Mouse (Mus musculus) small intestine, adult 2 months (tissue): ENCODE results near the gene Ext2. TPM values are rescaled to one million over a fixed set of nuclear protein-coding genes. Genes with fewer than 3 reads are reported as not detected.

Experiments used
- H3K27ac ChIP-seq: fragments of 200-500 bp; 2 replicates; pipeline ENCODE4 v1.5.1; 2012; ENCODE audit warnings: low read depth, low read length, control low read depth, inconsistent platforms; ENCODE audit not compliant: insufficient read depth
- H3K27me3 ChIP-seq: fragments of 200-500 bp; 2 replicates; pipeline ENCODE4 v1.6.1; 2012; ENCODE audit warnings: mild to moderate bottlenecking, moderate library complexity, low read length, inconsistent platforms; ENCODE audit not compliant: control insufficient read depth, insufficient read depth
- H3K36me3 ChIP-seq: fragments of 200-500 bp; 2 replicates; pipeline ENCODE4 v1.6.1; 2012; ENCODE audit warnings: mild to moderate bottlenecking, low read length, control low read depth, inconsistent platforms; ENCODE audit not compliant: control insufficient read depth, insufficient read depth
- H3K4me1 ChIP-seq: fragments of 200-500 bp; 2 replicates; pipeline ENCODE4 v1.6.1; 2012; ENCODE audit warnings: low read length, inconsistent platforms, mixed read lengths; ENCODE audit not compliant: control insufficient read depth, insufficient read depth, insufficient read length
- H3K4me3 ChIP-seq: fragments of 200-500 bp; 2 replicates; pipeline ENCODE4 v1.5.1; 2012; ENCODE audit warnings: low read depth, mild to moderate bottlenecking, control low read depth, inconsistent platforms, low read length, moderate library complexity
- CTCF ChIP-seq: fragments of 200-500 bp; IDR thresholded peaks from 2 replicates; pipeline ENCODE4 v1.5.1; 2012; ENCODE audit warnings: low read depth, mild to moderate bottlenecking, control low read depth, inconsistent platforms, low read length, moderate library complexity, mixed read lengths; ENCODE audit not compliant: insufficient replicate concordance, insufficient read length; ENCODE audit errors: extremely low read depth
- POLR2A ChIP-seq: fragments of 200-500 bp; IDR thresholded peaks from 2 replicates; pipeline ENCODE4 v1.6.1; 2012; ENCODE audit warnings: low read depth, mild to moderate bottlenecking, control low read depth, inconsistent platforms, low read length, moderate library complexity
- WGBS: fragments of 180-500 bp; shearing (Covaris S2); methylation state at CpG from one replicate; pipeline ENCODE4 v1.1.7; 2018; 5-methylcytosine and 5-hydroxymethylcytosine counted together
- polyA plus RNA-seq: library from polyadenylated mRNA; depleted of rRNA; stranded (reverse); fragments of >200 nt; gene quantifications from 2 replicates; pipeline ENCODE4 v1.2.3, GENCODE M21; 2012

Ext2 gene
- polyA plus RNA-seq, 1 experiment, result 28.6 TPM

DNA sequence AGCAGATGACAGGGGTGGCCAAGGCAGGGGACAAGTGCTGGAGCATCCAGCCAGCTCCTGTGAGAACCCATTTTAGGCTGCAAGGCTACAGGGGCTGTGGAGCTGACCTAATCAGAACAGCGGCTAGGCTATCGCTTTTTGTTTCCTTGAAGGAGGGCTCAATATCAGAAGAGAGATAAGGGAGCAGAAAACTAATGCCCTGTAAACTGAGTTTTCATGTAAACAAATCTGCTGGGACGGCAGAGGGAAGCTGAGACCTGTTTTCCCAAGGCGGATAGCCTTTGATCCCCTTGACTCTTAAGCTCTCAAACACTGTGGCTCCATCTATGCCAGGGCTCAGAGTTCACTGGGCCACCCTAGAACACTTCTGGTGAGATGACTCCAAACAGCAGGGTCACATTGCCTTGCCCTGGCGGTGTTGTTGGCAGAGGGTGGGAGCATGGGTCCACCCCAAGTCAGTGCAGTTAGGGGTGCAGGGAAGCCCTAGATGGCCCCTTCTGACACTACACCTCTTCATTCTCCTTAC is 83.3 kb downstream of the Ext2 start:
- Histone ChIP-seq H3K4me3 (no peak overlapping the region), H3K27me3 (no peaks in the 10 kb centered on the region), H3K4me1 (peaks cover 12% of the 10 kb centered on the region), H3K36me3 (peaks cover 5% of the 10 kb centered on the region; the same call in 1 of the 2 replicates), H3K27ac (peak overlapping the region; percentile 35)
- WGBS, result 21% methylated on average over 5 of the region's 5 CpGs
- TF ChIP-seq POLR2A (no peak), CTCF (no peak)

DNA sequence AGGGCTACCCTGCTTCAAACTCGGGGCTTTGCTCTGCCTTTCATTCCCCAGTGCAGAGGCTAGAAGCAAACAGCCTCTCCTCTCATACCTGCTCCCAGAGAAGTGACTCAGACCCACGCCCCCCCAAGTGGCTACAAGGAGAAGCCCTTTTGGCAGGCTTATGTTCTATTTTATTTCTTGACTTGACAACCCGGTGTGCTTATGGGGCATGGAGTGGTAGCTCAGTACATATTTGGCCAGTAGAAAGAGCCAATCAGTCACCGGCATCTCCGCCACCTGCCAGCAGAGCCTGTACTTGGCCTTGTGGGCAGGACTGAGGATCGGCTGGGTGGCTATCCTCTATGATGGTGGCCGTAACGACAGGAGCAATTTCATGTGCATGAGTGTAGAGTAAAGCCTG is 85.2 kb downstream of the Ext2 start:
- Histone ChIP-seq H3K27me3 (no peaks in the 10 kb centered on the region), H3K4me1 (peaks cover 12% of the 10 kb centered on the region), H3K36me3 (peaks cover 5% of the 10 kb centered on the region; the same call in 1 of the 2 replicates), H3K27ac (no peak overlapping the region), H3K4me3 (no peak overlapping the region)
- TF ChIP-seq CTCF (no peak), POLR2A (no peak)
- 80% methylated on average over 8 of the region's 8 CpGs for WGBS

DNA sequence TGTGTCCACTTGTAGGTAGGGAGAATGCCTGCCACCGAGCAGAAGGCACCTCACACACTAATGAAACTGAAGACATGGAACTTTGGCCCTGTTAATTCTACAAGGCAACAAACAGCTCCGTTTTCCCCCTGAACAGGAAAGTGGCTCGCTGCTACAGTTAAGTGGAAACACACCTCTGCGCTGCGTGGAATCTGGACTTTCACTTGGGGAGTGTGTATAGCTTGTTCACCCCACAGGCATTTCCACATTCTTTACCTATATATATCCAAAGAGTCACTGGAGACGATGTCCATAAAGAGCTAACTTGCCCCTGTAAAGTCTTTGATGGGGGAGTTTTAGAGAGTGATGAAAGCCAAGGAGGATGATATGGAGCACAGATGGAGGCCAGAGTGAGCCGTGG is 89.7 kb downstream of the Ext2 start:
- Histone ChIP-seq H3K4me1 (no peaks in the 10 kb centered on the region), H3K36me3 (peaks cover 13% of the 10 kb centered on the region), H3K27me3 (no peaks in the 10 kb centered on the region), H3K27ac (no peak overlapping the region), H3K4me3 (no peak overlapping the region)
- WGBS, result 45% methylated on average over 7 of the region's 7 CpGs
- TF ChIP-seq CTCF (no peak), POLR2A (no peak)

DNA sequence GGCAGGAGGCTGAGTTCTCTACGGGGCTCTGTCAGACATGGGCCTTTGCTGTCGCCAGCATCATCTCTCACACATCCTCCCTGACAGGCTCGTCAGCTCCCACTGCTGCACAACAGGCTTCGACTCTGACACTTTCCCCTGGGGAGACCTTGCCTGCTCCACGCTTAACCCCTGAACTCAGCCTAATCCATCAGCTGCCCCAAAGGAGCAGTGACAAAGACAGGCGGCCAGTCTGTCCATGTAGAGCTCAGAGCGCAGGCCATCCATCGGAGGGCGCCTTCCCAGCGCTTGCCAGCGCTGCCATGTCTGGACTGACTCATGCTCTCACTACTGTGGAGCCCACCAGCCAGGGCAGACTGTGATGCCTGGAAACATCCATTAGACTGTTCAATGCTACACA is 92.8 kb downstream of the Ext2 start:
- Histone ChIP-seq H3K4me1 (no peaks in the 10 kb centered on the region), H3K36me3 (peaks cover 10% of the 10 kb centered on the region), H3K27ac (no peak overlapping the region), H3K4me3 (no peak overlapping the region), H3K27me3 (no peaks in the 10 kb centered on the region)
- 91% methylated on average over 11 of the region's 11 CpGs for WGBS
- TF ChIP-seq CTCF (no peak), POLR2A (no peak)

DNA sequence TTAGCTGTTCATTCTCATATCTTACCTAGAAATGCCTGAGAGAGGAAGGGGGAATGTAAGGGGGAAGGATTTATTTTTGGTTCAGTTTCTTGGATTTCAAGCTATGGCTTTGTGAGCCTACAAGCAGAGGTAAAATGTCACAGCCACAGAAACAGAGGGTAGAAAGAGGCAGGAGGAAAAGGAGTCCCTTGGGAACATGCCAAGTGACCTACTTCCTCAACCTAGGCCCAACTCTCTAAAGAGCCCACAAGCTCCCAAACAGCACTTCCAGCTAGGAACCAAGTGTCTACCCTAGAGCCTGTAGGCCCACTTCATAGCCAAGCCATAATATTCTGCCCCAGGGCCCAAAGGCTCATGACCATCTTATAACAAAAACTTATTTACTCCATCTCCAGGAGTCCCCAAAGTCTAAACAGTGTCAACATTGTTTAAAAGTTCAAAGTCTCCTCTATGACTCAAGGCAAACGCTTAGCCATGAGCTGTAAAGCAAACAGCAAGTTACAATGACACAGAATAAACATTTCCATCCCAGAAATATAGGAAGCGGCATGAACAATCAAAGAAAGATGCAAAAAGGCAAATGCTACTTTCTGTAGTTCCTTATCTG is 99.1 kb downstream of the Ext2 start:
- Histone ChIP-seq H3K36me3 (peaks cover 5% of the 10 kb centered on the region; the same call in 1 of the 2 replicates), H3K4me3 (no peak overlapping the region), H3K27me3 (no peaks in the 10 kb centered on the region), H3K4me1 (peaks cover 7% of the 10 kb centered on the region), H3K27ac (peak overlapping the region; percentile 61)
- TF ChIP-seq POLR2A (no peak), CTCF (no peak)
- 28% methylated on average over 2 of the region's 2 CpGs for WGBS

DNA sequence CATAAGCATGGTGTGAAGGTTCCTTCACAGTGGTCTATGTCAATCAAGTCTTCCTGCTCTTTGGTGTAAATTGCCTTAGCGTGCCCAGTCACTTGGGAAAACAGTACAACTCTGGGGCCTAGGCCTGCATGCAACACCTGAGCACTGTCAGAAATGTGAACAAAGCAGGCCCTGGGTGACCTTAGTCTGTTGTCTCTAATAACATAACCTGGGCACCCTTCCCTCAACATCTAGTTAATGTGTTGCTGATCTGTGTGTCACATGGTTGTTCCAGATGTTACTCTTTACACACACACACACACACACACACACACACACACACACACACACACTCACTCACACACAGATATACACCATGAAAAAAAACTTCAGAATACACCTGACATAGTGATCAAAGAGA is 101.4 kb downstream of the Ext2 start:
- Histone ChIP-seq H3K27ac (no peak overlapping the region), H3K4me1 (peaks cover 7% of the 10 kb centered on the region), H3K36me3 (peaks cover 3% of the 10 kb centered on the region; the same call in 1 of the 2 replicates), H3K27me3 (no peaks in the 10 kb centered on the region), H3K4me3 (no peak overlapping the region)
- WGBS, result 82% methylated on average over 1 of the region's 1 CpGs
- TF ChIP-seq POLR2A (no peak), CTCF (no peak)

DNA sequence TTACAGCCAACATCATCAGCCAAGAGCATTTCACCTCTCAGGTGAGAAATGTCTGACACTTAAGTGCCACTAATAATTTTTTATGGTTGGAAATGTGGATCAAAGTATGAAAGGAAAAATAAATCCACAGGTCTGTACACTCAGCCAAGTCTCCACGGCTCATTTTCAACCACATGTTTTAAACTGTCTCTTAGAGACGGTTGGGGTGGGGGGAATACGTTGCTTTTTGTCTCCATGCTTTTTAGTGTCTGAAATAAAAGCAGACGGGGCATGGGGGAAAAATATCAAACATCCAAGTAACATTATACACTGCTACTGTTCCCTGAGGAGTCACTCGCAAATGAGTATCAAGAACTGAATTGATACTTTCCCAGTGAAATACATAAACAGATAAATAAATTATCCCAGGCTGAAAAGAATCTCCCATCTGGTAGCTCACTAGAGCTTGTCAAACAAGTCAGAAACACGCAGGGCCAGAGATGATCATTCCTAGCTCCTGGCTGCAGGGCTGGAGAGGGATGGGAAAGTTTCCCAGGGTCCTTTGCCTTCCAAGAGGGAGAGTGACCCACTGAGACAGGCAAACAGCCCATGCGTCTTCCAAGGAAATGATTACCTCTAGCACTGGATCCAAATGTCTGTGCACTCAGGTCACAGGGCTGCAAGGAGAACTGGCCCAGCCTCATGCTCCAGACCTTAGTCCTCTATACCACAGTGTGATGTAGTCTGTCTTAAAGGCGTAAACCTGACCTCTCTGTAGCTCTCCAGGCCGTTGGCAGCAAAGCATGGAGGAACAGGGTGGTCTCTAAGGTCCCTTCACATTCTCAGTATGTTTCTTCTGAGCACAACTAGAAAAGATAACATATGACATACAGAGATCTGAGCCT is 102.3 kb downstream of the Ext2 start:
- 81% methylated on average over 9 of the region's 9 CpGs for WGBS

More for the DNA sequence above, 102.3 kb downstream of the Ext2 start:
- Histone ChIP-seq H3K27me3 (no peaks in the 10 kb centered on the region), H3K36me3 (peaks cover 3% of the 10 kb centered on the region), H3K4me1 (peaks cover 7% of the 10 kb centered on the region), H3K4me3 (no peak overlapping the region), H3K27ac (no peak overlapping the region)
- no peak for TF ChIP-seq POLR2A
- TF ChIP-seq CTCF, result no peak
